In the genomic region with DNA sequence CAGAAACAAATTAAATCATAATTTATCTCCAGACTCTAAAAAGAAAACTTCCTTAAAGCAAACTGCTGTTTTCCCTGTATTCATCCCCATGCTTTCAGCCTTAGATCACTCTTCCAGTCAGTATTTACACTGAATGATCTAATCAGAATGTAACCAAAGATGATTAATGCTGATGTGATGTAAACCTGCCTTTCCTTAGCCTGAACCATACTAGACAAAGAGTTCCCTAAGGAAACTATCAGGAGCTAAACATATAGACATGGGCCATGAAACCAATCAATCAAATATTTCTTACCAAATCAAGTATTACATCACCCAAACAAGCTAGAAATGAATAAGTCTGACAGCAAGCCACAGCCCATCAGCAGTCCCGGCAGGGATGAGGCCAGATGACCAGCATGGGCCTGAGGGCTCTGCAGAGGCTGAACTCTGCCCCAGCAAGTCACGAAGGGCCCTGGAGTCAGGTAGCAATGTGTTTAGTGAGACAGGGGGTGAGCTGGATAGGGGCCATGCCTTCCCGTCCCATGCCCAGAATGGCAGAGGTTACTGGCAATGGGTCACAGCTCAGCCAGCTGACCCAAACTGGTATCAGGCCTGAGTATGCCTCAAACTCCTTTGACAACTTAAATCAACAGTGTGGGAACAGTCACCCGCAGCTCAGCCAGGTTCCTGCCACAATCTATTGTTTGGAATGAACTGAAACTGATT, we compare ENCODE assay signal across 10 mouse cellular contexts.
A peak's percentile ranks its signal among the peaks of the same experiment; 100 is the strongest.
DNase-seq lines count a peak whose midpoint lies in the region; ATAC-seq lines count a peak whose summit lies in the region.
"Had no signal": no experiment of that assay in that cellular context is flagged by ENCODE, and none has a peak within 500 bp of the region (broad histone marks: within the 10 kb centered on the region; RNA-seq: fewer than 3 reads in every experiment).

No protein-coding gene starts in this region.

- intact Hi-C loops in left cerebral cortex, postnatal 4 days (cut with DNase I) = no loop called here
- intact Hi-C loops in left cerebral cortex, postnatal 36 days (cut with DNase I) = loop anchor here (5.0 kb wide), 1 partner anchor 548 kb away; no protein-coding TSS in a partner anchor

- ATAC-seq in megakaryocyte-erythroid progenitor cell, adult 5-6 weeks (replicated peaks; ENCODE audit: low FRiP score, low TSS enrichment, poor library complexity, severe bottlenecking) = no peak

- peak; percentile 14 to 52 for DNase-seq in adrenal gland, adult (ENCODE audit: inconsistent age in 2 of 2, low spot score in 1 of 2)
- no peak for DNase-seq in adrenal gland, adult 18-20 months (ENCODE audit: low spot score in 2 of 2)
- peak; percentile 3 for DNase-seq in left cerebral cortex, postnatal 4 days
- DNase-seq in left cerebral cortex, postnatal 36 days (ENCODE audit: low spot score in 2 of 2) = no peak
- peak; percentile 7 for DNase-seq in adrenal gland, postnatal 25 days
- peak; percentile 25 for DNase-seq in lung, postnatal 36 days
- no peak for DNase-seq in cerebellum, postnatal 36 days
- DNase-seq: right cerebral cortex, postnatal 14 days; thymus, adult 2 months had no signal

Comparison
In these comparisons a context has a peak if more than half of its experiments do, and no peak if none do; other contexts are left out.
1. DNase-seq: peak in adrenal gland, adult (2 of 2), left cerebral cortex, postnatal 4 days (single experiment), adrenal gland, postnatal 25 days (single experiment) and lung, postnatal 36 days (single experiment); none in adrenal gland, adult 18-20 months (0 of 2), left cerebral cortex, postnatal 36 days (0 of 2) and cerebellum, postnatal 36 days (0 of 2).